Mouse (Mus musculus): ENCODE data around the gene Trappc6b. TPM values are rescaled to one million over a fixed set of nuclear protein-coding genes. Genes with fewer than 3 reads are reported as not detected.

The Trappc6b gene
- 135 and 139 TPM in 2 replicates for polyA plus RNA-seq (2021; fragmentation: Nextera tagmentation)
- long read RNA-seq, experiment 1, transcript Trappc6b-201 (6 exons, 1,255 nt) = major isoform, 195 of 208 reads
- long read RNA-seq, experiment 1, partial matches to known transcripts = 3 of 208 reads
- long read RNA-seq, experiment 1, other reads (novel, unspliced or antisense) = 6 of 208 reads
- long read RNA-seq, experiment 2, transcript Trappc6b-201 (6 exons, 1,255 nt) = major isoform, 110 of 148 reads
- long read RNA-seq, experiment 2, partial matches to known transcripts = 13 of 148 reads
- long read RNA-seq, experiment 2, other reads (novel, unspliced or antisense) = 19 of 148 reads

GRCm38 (mm10) chr12:59060993-59061595 is at the start of gene Trappc6b:
TSS of gene Trappc6b (minus strand) at chr12:59061472.

DNA sequence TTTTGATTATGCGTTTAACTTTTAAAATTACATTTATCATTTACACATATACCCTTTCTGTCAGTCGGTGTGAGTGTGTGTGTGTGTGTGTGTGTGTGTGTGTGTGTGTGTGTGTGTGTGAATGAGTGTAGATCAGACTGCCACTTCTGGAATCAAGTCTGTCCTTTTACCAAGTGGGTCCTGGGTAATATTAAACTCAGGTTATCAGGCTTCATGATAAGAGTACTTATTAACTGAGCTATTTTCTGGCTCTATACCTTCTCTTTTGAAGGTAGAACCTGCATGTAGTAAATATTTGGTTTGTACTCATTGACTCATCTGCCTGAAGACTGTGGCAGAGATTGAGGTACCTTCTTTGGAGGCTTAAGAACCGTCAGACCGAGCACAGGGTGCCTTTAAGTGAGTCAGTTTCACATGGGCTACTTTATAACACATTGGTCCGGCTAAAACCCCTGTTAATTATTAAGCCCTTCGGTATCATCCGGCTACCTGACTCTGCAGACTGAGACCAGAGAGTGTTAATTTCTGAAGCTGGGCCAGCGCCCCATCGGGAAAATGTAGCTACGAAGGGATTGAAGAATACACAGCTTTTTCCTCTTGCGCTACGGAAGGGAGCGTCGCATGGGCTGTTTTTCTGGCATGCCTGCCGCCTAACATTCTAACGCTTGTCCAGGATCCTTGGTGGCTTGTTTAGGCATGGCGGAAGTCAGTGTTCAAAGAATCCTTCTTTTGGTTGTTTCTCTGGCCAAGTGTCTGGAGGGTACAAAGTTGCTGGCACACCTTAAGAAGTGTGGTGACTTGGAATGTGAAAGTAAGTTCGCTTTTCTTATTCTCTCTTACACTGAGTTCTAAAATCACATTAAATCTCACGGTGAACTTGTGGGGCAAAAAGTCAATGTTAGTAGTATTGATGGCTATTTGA is 34.1 kb upstream of the Trappc6b start, which contains the start of gene Mia2:
TSS of gene Mia2 (plus strand) at position 696 of the 922 bp plus-strand sequence.

GRCm38 (mm10) chr12:59066448-59067077 is 5.3 kb upstream of the Trappc6b start, which contains the start of gene Pnn:
TSS of gene Pnn (plus strand) at chr12:59066884.

GRCm38 (mm10) chr12:59013234-59013633 is 48.0 kb downstream of the Trappc6b start, which contains the start of gene Gemin2:
TSS of gene Gemin2 (plus strand) at chr12:59013393.

DNA sequence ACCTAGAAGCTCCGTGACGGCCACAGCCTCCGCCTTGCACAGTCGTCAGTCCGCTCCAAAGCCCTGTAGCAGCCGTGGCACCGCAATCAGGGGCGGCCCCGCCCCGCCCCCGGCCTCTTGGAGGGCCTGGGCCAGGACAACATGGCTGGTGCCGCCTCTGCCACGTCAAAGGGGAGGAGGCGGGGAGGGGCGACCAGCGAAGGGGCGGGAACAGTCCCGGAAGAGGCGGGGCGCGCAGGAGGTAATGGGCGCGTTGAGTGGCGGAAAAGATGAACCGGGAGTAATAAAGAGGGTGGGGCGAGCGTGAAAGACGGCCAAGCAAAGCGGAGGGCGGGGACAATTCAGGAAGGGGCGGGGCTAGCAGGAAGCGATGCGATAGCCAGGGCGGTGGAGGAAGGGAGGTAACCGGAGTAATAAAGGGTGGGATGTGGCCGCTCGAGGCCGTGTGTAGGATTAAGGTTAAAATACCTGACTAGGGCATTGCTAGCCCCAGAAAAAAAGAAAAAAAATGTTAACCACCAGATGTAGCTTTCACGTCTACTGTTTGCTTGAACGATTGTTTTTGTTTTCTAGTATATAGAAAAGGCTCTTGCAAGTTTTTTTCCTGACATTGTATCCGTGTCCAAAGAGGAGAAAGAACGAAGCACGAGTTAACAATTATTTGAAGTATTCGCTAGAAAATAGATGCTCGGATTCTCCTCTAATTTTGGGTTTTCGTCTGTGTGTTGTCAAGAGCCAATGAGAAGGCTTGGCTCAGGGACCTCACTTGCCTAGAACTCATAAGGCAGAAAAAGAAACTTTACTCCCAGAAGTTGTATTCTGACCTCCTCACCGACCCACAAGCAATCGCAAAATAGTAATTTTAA is 49.2 kb downstream of the Trappc6b start, which contains the start of gene Sec23a:
TSS of gene Sec23a (minus strand) at position 174 of the 866 bp plus-strand sequence.

Other genes with a start within 250 kb of the Trappc6b start
- 47.5 and 57.3 TPM in 2 replicates for gene Sec23a, start 49.5 kb downstream of the Trappc6b start, polyA plus RNA-seq (2021; fragmentation: Nextera tagmentation)
- 10.0 and 10.7 TPM in 2 replicates for gene Gemin2, start 48.1 kb downstream of the Trappc6b start, polyA plus RNA-seq (2021; fragmentation: Nextera tagmentation)
- 34.1 and 40.5 TPM in 2 replicates for gene Pnn, start 5.4 kb upstream of the Trappc6b start, polyA plus RNA-seq (2021; fragmentation: Nextera tagmentation)
- 5.7 and 24.0 TPM in 2 replicates for gene Mia2, start 34.3 kb upstream of the Trappc6b start, polyA plus RNA-seq (2021; fragmentation: Nextera tagmentation)
- 17.3 and 17.4 TPM in 2 replicates for gene Fbxo33, start 158.3 kb upstream of the Trappc6b start, polyA plus RNA-seq (2021; fragmentation: Nextera tagmentation)